Mouse (Mus musculus) adrenal gland, postnatal 10 days (tissue): ENCODE measurements at regions not wholly inside any gene's neighbourhood (a gene's known extent, or its start where the extent isn't known, plus 50 kb on each side); places are given as distances from the start of the nearest gene placed in this dataset.
A peak's percentile ranks its signal among the peaks of the same experiment; 100 is the strongest.

Experiments
- DNase-seq: peaks from one replicate; pipeline ENCODE4 v3.0.0; 2021; ENCODE audit warnings: mixed read lengths

GRCm38 (mm10) chr8:117894861-117895260, 93.1 kb upstream of the Mphosph6 start:
- DNase-seq = no peak

DNA sequence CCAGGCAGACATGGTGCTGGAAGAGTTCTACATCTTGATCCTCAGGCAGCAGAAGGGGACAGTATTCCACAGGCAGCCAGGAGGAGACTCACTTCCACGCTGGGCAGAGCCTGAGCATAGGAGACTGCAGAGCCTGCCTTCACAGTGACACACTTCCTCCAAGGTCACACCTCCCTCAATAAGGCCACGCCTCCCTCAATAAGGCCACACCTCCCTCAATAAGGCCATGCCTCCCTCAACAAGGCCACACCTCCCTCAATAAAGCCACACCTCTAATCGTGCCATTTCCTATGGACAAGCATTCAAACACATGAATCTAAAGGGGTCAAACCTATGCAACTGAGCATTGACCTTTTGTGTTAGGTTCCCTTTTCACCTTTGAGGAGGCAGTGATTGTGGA, 88.5 kb upstream of the Mphosph6 start:
- DNase-seq = no peak

GRCm38 (mm10) chr8:117881414-117881973, 79.8 kb upstream of the Mphosph6 start:
- DNase-seq = no peak

GRCm38 (mm10) chr8:117880279-117880975, 78.7 kb upstream of the Mphosph6 start:
- no peak for DNase-seq

DNA sequence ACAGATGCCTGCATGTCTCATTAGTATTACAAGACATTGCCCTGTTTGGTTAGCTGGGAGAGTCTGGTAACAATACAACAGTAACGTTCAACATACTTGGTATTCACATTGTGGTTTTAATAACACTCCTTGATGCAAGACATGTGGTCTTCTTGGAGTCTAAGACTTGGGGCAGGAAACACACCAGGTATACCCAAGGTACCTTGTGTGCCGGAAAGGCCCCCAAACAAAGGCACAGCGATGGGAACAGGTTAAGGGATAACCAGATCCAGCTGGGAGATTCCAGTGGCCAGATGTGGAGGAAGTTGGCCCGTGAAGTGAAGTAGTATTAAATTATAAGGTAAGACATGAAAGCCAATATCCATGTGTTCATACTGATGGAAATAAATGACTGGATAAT, 71.9 kb upstream of the Mphosph6 start:
- DNase-seq = no peak

- DNase-seq = no peak
Measured at GRCm38 (mm10) chr8:117867138-117867537, 65.4 kb upstream of the Mphosph6 start.

GRCm38 (mm10) chr8:117865014-117865413, 63.3 kb upstream of the Mphosph6 start:
- DNase-seq = no peak

GRCm38 (mm10) chr8:117863837-117864236, 62.1 kb upstream of the Mphosph6 start:
- peak; percentile 81 for DNase-seq

GRCm38 (mm10) chr8:117862318-117862717, 60.6 kb upstream of the Mphosph6 start:
- DNase-seq = no peak

GRCm38 (mm10) chr8:117859734-117860133, 58.0 kb upstream of the Mphosph6 start:
- no peak for DNase-seq

DNA sequence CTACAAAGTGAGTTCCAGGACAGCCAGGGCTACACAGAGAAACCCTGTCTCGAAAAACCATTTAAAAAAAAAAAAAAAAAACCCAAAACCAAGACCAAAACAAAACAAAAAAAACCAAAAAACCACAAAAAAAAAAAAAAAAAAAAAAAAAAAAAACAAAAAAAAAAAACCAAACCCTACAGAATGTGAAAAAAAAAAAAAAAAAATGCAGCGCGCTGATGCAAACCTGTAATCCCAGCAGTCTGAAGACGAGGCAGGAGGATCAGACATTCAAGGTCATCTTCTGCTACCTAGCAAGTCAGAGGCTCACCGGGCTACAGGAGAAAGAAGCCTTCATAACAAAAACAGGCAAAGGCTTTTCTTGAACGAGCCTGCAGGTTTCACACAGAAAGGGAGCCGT, 57.4 kb upstream of the Mphosph6 start:
- no peak for DNase-seq

- no peak for DNase-seq
Measured at GRCm38 (mm10) chr8:117856121-117856520, 54.4 kb upstream of the Mphosph6 start.

GRCm38 (mm10) chr8:117854942-117855491, 53.3 kb upstream of the Mphosph6 start:
- no peak for DNase-seq

- DNase-seq = no peak
Measured at GRCm38 (mm10) chr8:117854301-117854700, 52.6 kb upstream of the Mphosph6 start.

DNA sequence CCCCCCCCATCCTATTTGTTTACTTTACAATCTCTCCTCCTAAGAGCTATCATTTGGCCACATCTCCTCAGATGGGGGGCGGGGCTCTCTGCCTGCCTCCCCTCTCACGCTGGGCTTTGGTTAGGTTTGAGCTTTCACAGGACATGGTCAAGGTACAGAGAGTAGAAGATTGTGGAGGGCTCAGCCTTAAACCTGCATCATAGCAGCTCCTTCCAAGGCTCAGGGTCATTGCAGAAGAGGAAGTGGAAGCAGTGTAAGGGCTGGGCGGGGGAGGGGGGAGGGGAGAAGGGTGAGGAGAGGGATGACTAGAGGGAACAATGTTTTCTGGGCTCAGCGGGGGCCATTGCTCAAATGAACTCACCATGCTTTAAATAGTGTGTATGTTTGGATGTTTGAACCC, 51.7 kb upstream of the Mphosph6 start:
- DNase-seq = no peak

DNA sequence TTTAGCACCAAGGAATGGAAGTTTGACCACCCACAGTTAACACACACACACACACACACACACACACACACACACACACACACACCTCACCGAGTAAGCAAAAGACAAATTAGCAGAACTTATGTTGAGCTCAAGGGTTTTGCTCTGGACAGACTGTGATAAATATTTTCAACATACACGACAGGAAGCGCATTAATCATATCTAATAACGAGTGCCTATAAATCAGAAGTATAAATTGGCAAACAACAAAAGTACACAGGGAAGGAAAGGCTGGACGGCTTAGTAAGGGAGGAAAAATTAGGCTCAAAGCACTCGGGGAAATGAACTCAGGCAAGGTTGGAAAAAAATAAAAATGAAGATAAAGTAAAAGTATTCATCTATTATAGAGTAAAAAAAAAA, 50.8 kb upstream of the Mphosph6 start:
- DNase-seq = no peak
